Mouse (Mus musculus): ENCODE results near the gene Smim12. TPM values are rescaled to one million over a fixed set of nuclear protein-coding genes. Genes with fewer than 3 reads are reported as not detected.
A peak's percentile ranks its signal among the peaks of the same experiment; 100 is the strongest.

Gene Smim12
- polyA plus RNA-seq, 1 experiment = 24.2 TPM

DNA sequence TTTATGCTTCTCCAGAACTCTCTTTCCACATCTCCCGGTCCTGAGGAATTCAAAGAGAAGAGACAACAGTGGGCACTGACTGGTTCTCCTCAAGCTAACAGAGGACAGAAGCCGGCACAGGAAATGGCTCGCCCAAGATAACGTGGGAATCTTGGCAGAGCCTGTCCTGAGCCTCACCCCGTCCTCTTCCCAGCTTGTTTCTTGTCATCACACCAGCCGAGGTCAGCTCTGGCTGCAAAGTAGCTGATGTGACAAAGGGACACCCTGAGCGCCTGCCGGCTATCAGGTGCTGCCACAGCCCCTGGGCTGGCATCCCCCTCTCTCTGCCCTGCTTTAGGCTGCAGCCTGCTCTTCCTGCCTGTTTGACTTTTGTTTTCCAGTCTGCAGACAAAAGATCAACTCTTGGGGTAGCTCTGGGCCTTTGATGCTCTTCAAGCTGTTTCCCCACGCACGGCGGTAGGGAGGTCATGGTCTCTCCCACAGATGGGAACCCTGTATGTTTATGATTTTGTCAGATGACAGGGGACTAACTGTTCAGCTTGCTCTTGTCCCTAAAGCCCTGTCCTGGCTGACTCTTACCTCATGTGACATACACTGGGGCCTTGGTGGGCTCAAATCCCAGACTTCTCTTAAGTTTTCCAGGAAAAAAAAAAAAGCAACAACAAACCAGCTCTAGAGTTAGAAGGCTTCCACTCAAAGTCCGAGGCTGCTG is 14.8 kb downstream of the Smim12 start:
- Histone ChIP-seq H3K27ac (ENCODE audit: control insufficient read depth, insufficient read depth, low read depth, low read length) (no peak overlapping the region), H3K4me1 (ENCODE audit: control insufficient read depth, insufficient read depth, low read length) (no peaks in the 10 kb centered on the region; the same call in 1 of the 2 replicates), H3K36me3 (ENCODE audit: control insufficient read depth, insufficient read depth, low read length) (no peaks in the 10 kb centered on the region), H3K4me3 (ENCODE audit: control insufficient read depth, low read depth, low read length) (no peak overlapping the region), H3K27me3 (ENCODE audit: control insufficient read depth, insufficient read depth, low read length) (no peaks in the 10 kb centered on the region)
- no peak for TF ChIP-seq CTCF (IDR thresholded peaks at IDR 0.05; ENCODE audit: control insufficient read depth, insufficient read depth, insufficient replicate concordance, low read depth, low read length)
- TF ChIP-seq POLR2A (IDR thresholded peaks at IDR 0.05; ENCODE audit: control insufficient read depth, low read depth, low read length) = no peak

DNA sequence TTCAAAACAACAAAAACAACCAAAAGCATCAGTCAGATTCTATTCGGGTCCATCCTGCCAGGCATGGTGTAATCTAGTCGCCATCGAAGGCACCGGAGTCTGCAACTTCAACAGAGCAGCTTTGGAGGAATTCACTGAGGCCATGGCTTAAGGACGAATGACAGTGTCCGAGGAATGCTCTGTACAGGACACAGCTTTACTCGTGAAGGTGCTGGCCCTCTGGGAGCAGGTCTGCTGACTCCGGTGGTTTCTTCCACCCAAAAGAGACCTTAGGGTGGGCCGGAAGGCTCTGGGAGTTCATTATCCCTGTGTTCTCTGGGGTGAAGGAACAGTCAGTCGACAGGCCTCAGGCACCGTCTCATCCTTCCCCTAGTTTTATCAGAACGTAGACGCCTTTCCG is 18.0 kb downstream of the Smim12 start:
- TF ChIP-seq CTCF (IDR thresholded peaks at IDR 0.05; ENCODE audit: control insufficient read depth, insufficient read depth, insufficient replicate concordance, low read depth, low read length) (no peak), POLR2A (IDR thresholded peaks at IDR 0.05; ENCODE audit: control insufficient read depth, low read depth, low read length) (no peak)
- H3K4me3 ChIP-seq (ENCODE audit: control insufficient read depth, low read depth, low read length) = no peak overlapping the region
- H3K27ac ChIP-seq (ENCODE audit: control insufficient read depth, insufficient read depth, low read depth, low read length) = no peak overlapping the region
- no peaks in the 10 kb centered on the region; the same call in 1 of the 2 replicates for H3K4me1 ChIP-seq (ENCODE audit: control insufficient read depth, insufficient read depth, low read length)
- H3K36me3 ChIP-seq (ENCODE audit: control insufficient read depth, insufficient read depth, low read length) = no peaks in the 10 kb centered on the region
- H3K27me3 ChIP-seq (ENCODE audit: control insufficient read depth, insufficient read depth, low read length) = no peaks in the 10 kb centered on the region

DNA sequence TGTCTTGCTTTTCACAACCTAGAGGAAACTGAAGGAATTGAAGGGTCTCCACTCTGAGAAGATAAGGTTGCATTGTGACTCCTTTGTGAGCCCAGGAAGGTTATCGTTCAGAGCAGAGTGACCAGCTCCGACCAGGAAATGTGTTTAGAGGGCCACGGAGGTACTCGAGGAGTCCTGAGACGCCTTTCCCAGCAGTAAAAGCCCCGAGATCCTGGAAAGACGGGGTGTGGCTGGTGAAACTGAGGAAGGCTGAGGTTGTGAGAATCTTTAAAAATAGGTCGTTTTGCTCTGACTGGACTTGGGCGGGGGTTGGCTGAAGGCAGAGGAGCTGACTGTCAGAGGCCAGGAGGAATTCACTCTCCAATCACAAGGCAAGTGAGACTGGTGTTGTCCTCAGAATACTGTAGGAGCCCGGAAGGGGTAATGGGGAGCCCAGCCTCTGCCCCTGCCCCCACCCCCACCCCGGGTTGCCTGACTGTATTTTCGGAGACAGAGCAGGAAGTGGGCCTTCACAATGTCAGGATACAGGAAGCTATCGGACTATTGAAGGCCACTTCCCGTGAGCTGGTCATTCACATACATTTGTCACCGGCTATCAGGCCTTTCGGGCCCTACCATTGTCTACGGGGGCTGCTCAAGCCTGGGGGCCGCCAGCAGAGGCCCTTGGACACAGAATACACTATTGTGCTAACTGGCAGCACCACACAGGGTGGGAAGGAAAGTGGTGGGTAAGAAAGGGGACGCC is 20.0 kb downstream of the Smim12 start:
- Histone ChIP-seq H3K36me3 (ENCODE audit: control insufficient read depth, insufficient read depth, low read length) (no peaks in the 10 kb centered on the region), H3K4me3 (ENCODE audit: control insufficient read depth, low read depth, low read length) (no peak overlapping the region), H3K27ac (ENCODE audit: control insufficient read depth, insufficient read depth, low read depth, low read length) (peak overlapping the region; percentile 5; the same call in 1 of the 2 replicates), H3K27me3 (ENCODE audit: control insufficient read depth, insufficient read depth, low read length) (no peaks in the 10 kb centered on the region), H3K4me1 (ENCODE audit: control insufficient read depth, insufficient read depth, low read length) (no peaks in the 10 kb centered on the region; the same call in 1 of the 2 replicates)
- TF ChIP-seq POLR2A (IDR thresholded peaks at IDR 0.05; ENCODE audit: control insufficient read depth, low read depth, low read length) = no peak

DNA sequence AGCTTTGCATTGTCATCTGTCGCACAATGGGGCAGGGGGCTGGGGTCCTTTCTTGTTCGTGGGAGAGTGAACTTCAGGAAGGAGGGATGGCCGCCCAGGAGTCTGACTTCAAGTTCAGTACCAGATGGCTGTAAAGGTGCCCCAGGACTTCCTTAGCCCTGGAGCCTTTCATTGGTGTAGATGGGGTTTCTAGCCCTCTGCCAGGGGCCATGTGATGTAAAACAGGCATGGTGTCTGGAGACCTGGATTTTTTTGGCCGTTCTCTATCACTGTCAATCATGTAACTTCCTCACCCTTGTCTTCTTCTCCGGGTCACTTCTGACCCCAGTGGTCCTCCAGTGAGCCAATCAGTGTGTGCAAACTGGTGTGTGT is 20.6 kb downstream of the Smim12 start:
- Histone ChIP-seq H3K27me3 (ENCODE audit: control insufficient read depth, insufficient read depth, low read length) (no peaks in the 10 kb centered on the region), H3K36me3 (ENCODE audit: control insufficient read depth, insufficient read depth, low read length) (no peaks in the 10 kb centered on the region), H3K27ac (ENCODE audit: control insufficient read depth, insufficient read depth, low read depth, low read length) (no peak overlapping the region), H3K4me1 (ENCODE audit: control insufficient read depth, insufficient read depth, low read length) (no peaks in the 10 kb centered on the region; the same call in 1 of the 2 replicates), H3K4me3 (ENCODE audit: control insufficient read depth, low read depth, low read length) (no peak overlapping the region)
- TF ChIP-seq POLR2A (IDR thresholded peaks at IDR 0.05; ENCODE audit: control insufficient read depth, low read depth, low read length) (no peak), CTCF (IDR thresholded peaks at IDR 0.05; ENCODE audit: control insufficient read depth, insufficient read depth, insufficient replicate concordance, low read depth, low read length) (no peak)

DNA sequence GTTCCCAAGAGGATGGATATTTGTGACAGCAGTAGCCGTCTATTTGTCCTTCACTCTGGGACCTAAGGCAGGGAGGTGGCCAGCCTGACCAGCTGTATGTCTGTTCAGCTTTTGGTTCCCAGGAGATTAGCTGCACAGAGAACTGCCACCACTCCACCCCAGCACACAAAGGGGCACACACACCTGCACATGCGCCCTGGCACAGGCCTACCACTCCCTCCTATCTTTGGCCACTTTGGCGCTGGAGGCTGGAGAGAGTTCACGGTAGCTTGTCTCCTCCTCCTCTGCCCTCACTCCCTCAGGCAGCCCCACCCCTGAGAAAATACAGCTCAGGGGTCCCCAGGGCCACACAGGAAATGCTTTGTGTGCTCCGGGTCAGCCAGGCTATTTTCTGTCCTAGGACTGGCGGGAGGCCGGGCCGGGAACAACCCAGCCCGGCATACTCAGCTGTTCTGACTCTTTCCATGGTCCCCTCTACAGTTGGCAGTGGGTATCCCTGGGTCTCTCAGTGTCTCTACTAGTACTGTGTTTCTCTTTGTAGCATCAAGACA is 34.9 kb downstream of the Smim12 start:
- no peak overlapping the region for H3K27ac ChIP-seq (ENCODE audit: control insufficient read depth, insufficient read depth, low read depth, low read length)
- no peaks in the 10 kb centered on the region for H3K36me3 ChIP-seq (ENCODE audit: control insufficient read depth, insufficient read depth, low read length)
- H3K4me1 ChIP-seq (ENCODE audit: control insufficient read depth, insufficient read depth, low read length) = no peaks in the 10 kb centered on the region; the same call in 1 of the 2 replicates
- TF ChIP-seq CTCF (IDR thresholded peaks at IDR 0.05; ENCODE audit: control insufficient read depth, insufficient read depth, insufficient replicate concordance, low read depth, low read length) = no peak
- TF ChIP-seq POLR2A (IDR thresholded peaks at IDR 0.05; ENCODE audit: control insufficient read depth, low read depth, low read length) = no peak
- no peaks in the 10 kb centered on the region for H3K27me3 ChIP-seq (ENCODE audit: control insufficient read depth, insufficient read depth, low read length)
- no peak overlapping the region for H3K4me3 ChIP-seq (ENCODE audit: control insufficient read depth, low read depth, low read length)

DNA sequence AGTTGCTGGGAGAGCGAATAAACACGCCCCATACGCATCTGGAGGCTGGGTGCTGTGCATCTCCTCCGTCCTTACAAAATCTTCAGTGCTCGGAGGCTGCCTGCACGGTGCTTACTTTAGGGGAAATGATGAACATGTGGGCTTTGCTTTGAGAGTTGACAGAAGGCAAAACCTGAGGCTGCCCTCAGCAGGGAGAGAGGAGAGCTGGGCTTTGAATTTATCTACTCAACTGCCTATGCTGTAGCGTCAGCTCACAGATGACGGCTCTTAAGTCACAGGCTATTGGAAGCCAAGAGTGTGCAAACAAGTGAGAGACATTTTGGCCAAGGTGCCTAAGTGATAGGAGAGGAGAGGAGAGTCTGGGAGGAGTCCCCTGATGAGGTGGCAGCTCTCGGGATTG is 35.7 kb downstream of the Smim12 start:
- H3K4me3 ChIP-seq (ENCODE audit: control insufficient read depth, low read depth, low read length) = no peak overlapping the region
- TF ChIP-seq POLR2A (IDR thresholded peaks at IDR 0.05; ENCODE audit: control insufficient read depth, low read depth, low read length) = no peak
- TF ChIP-seq CTCF (IDR thresholded peaks at IDR 0.05; ENCODE audit: control insufficient read depth, insufficient read depth, insufficient replicate concordance, low read depth, low read length) = no peak
- H3K4me1 ChIP-seq (ENCODE audit: control insufficient read depth, insufficient read depth, low read length) = no peaks in the 10 kb centered on the region; the same call in 1 of the 2 replicates
- no peaks in the 10 kb centered on the region for H3K27me3 ChIP-seq (ENCODE audit: control insufficient read depth, insufficient read depth, low read length)
- no peak overlapping the region for H3K27ac ChIP-seq (ENCODE audit: control insufficient read depth, insufficient read depth, low read depth, low read length)
- H3K36me3 ChIP-seq (ENCODE audit: control insufficient read depth, insufficient read depth, low read length) = no peaks in the 10 kb centered on the region

DNA sequence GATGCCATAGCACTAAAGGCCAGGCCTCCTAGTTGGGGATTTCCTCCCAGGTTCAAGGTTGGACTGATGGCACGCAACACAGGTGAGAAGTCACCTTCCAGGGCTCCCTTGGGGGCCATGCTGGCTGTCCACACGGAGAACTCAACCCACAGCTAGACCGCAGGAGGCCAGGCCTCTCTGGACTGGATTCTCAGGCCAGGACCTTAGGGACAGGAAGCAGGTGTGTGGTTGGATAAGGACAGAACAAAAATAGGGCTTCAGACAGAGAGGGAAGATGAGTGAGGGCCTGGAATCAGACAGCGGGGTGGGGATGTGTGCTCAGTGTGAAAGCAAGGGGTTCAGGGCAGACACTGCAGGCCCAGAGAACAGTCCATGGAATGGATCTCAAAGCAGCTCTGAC is 43.3 kb downstream of the Smim12 start:
- H3K4me1 ChIP-seq (ENCODE audit: control insufficient read depth, insufficient read depth, low read length) = no peaks in the 10 kb centered on the region
- TF ChIP-seq POLR2A (IDR thresholded peaks at IDR 0.05; ENCODE audit: control insufficient read depth, low read depth, low read length) = no peak
- no peak for TF ChIP-seq CTCF (IDR thresholded peaks at IDR 0.05; ENCODE audit: control insufficient read depth, insufficient read depth, insufficient replicate concordance, low read depth, low read length)
- no peaks in the 10 kb centered on the region for H3K36me3 ChIP-seq (ENCODE audit: control insufficient read depth, insufficient read depth, low read length)
- H3K4me3 ChIP-seq (ENCODE audit: control insufficient read depth, low read depth, low read length) = no peak overlapping the region
- no peaks in the 10 kb centered on the region for H3K27me3 ChIP-seq (ENCODE audit: control insufficient read depth, insufficient read depth, low read length)
- no peak overlapping the region for H3K27ac ChIP-seq (ENCODE audit: control insufficient read depth, insufficient read depth, low read depth, low read length)
